Mouse (Mus musculus): ENCODE results near the gene Tjp1. TPM values are rescaled to one million over a fixed set of nuclear protein-coding genes. Genes with fewer than 3 reads are reported as not detected.

The Tjp1 gene
- 7.8 and 8.4 TPM in 2 replicates for polyA plus RNA-seq (2012; rRNA removed)

GRCm38 (mm10) chr7:65527071-65528007, at the start of gene Tjp1:
Gene Tjp1 (minus strand): TSS chr7:65527781.

Other genes starting within 250 kb of the Tjp1 start
- gene Tarsl2, start 117.1 kb upstream of the Tjp1 start, polyA plus RNA-seq (2012; rRNA removed) = 5.3 and 5.6 TPM in 2 replicates
- 56.2 and 57.5 TPM in 2 replicates for gene Tm2d3, start 163.4 kb upstream of the Tjp1 start, polyA plus RNA-seq (2012; rRNA removed)

Measured in liver, embryonic 18 days (tissue).